Mouse (Mus musculus): ENCODE measurements around the gene Olfr1361.

Olfr1361 gene

DNA sequence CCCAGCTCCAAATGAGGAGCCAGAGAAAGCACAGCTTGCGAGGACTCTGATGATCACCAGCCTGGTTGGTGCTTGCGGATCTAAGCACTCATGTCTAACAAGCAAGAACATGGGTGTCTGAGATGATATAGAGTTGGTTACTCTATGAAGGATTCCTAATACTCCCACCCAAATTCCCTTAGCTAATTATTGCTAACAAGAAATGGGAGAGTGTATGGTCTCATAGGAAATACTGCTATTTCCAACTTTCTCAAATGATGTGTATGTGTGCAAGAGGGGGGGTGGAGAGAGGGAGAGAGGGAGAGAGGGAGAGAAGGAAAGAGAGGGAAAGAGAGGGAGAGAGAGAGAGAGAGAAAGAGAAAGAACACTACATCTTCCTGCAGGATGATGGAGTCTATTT is at the start of gene Olfr1361:
TSS of gene Olfr1361 (minus strand) at position 101 of the 400 bp plus-strand sequence.
- DNase-seq: no peak

DNA sequence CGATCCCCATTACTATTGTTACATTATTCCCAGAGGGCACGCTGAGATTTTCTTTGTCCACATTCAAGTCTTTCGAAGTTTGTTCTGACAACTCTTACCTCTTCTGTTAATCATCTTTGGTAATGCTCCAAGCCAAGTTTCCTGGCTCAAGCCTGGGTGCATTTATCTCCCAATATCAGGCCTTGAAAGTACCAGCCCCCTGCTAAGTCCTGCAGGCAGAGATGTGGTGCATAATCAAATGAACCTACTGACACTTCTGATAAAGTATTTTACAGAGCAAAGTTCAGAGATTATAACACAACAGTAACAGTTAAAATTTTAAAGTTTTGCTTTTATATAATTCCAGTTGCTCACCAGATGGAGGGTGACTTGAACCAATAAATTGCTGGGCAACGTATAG is 48.5 kb upstream of the Olfr1361 start:
- DNase-seq: no peak

DNA sequence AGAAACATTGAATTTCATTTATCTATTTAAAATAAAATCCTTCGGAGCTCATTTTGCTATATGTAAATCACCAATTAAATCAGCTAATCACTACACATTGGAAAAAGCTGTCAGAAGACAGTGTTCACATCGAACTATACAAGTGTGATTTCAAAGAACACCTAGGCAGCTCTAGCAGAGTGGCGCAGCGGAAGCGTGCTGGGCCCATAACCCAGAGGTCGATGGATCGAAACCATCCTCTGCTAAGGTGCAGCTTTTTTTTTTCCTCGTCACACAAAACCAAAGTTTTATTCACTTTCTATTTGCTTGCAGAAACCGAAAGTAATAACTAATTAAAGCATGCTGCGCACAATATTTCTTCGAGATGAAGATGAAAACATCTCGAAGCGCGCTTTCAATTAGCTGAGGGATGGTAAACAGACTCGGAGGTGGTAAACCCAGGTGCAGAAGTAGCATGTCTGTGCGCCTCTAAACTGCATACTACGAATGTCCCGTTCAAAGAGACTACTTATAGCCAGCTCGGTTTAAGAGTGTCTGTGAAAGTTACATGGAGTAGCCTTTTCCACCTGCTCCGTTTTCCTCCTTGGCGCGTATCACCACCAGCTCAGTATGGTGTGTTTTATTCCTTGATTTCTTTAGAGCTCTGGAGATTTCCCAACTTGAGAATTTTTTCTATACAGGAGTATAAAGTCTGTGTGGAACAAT is 47.8 kb upstream of the Olfr1361 start:
- peak; percentile 51 to 75 for DNase-seq

DNA sequence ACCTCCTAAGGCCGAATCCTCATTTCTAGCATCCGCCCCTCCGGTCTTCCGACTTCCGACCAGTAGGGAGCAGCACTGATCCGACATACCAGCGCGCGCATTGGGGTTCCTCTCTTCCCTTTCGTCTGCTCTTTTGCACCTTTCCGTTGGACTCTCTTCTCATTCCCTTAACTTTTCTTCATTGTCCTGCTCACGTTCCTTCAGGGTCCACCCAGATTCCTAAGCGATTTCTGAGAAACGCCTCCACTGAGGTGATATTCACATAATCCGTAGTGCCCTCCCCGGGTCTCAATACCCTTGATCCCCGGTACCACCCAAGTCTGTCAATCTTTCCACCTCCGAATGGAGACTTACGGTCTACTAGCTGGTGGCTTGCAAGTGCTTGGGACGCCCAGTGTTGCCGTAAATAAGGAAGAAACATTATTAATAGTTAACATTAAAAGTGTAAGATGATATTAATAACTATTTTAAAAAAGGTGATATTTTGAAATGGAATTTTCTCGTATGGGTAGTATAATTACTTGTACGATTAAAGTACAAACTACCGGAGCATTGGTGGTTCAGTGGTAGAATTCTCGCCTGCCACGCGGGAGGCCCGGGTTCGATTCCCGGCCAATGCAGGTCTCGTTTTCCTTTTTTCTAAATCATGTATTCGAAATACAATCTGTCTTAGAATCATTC is 47.0 kb upstream of the Olfr1361 start:
- peak; percentile 73 to 78 for DNase-seq

DNA sequence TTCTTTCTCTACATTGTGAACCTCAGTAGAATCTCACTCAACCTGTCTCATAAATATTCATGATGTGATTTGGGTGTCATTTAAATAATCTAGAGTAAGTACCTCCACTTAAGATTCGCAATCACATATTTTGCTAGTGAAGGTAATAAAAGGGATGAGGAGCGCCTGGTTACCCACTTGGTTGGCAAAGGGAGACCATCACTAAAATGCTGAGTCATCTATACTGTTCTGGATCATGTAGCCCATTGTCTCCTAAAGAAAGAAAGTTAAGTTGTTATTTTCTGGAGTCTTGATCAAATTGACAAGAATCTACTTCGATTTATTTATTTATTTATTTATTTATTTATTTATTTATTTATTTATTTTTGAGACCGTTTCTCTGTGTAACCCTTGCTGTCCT is 43.5 kb upstream of the Olfr1361 start:
- DNase-seq: no peak

DNA sequence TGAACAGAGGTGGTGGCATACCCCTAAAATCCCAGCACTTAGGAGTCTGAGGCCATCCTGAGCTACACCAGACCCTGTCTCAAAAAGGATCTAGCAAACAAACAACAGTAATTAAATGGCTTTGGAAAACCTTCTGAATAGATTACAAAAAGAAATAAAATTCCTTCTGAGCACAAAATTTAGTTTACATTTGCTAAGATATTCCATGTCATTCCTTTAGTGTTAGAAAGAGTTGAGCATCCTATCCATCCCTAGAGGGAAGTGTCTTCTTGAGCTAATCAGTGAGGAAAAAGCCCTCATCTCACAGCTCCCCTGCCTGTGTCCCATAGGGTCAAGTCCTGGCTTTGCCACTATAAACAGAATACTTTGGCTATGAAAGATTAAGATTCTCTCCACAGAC is 34.6 kb upstream of the Olfr1361 start, which contains the start of gene Olfr1359:
TSS of gene Olfr1359 (plus strand) at position 301 of the 400 bp plus-strand sequence.
- no peak for DNase-seq

DNA sequence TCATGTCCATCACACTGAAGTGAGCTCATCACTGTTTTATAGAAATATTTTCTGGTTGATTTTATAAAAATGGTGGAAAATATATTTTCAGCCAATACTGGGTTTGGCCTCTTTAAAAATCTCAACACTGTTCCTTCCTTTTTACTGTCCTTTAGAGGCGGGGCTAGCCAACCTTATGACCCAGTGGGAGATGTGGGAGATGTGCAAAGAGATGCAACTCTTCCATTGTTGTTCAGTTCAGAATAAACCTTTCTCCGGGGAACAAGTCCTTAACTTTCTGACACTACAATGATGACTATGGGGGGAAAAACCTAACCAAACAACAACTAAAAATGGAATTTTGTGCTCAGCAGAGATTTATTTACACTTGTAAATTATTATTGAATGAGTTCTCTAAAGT is 14.1 kb upstream of the Olfr1361 start, which contains the start of gene Olfr1360:
TSS of gene Olfr1360 (minus strand) at position 101 of the 400 bp plus-strand sequence.
- no peak for DNase-seq

DNA sequence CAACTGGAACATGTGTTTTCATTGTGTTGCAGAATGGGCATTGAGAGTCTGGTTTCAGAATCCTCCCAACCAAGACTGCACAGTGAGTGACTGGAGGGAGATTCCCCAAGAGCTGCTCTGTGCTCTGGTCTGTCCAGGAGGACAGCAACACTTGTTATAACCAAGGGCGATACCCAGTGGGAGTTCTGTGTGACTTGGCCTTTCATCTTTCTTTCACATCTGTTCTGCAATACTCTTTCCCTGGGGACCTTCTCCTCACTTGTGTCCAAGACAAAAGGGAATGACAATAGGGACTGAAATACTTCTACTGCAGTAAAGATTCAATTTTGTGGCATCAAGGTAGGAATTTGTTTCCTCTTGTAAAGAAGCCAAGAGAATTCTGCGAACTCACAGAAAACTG is 20.8 kb downstream of the Olfr1361 start, which contains the start of gene Olfr11:
TSS of gene Olfr11 (minus strand) at position 101 of the 400 bp plus-strand sequence.
- DNase-seq: no peak

DNA sequence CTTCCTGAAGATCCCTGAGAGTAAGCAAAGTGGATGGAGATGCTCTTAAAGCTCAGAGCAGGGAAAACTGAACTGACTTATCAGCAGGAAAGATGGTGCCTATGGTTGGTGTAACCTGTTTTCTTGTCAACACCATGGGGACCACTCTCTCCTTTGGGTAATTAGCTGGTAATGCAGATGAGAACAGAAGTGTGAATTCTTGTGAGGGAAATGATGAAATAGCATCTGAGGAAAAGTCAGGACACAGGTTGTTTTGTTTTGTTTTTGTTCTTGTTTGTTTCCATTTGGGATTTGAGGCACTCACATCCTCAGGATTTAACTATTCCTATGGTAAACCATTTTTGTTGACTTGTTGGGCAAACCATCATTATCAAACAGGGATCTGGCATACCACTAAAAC is 49.3 kb downstream of the Olfr1361 start, which contains the start of gene Olfr1362:
TSS of gene Olfr1362 (minus strand) at position 101 of the 400 bp plus-strand sequence.
- DNase-seq: no peak

Data from thymus, adult 18-20 months (tissue).